Mouse (Mus musculus) olfactory bulb, adult 2 months (tissue): Measurements from ENCODE around the gene Rer1.

ENCODE experiments used
- CTCF ChIP-seq: fragments of 200-500 bp; IDR thresholded peaks from 2 replicates; pipeline ENCODE4 v1.5.1; 2012; ENCODE audit warnings: low read depth, mild to moderate bottlenecking, low read length, moderate library complexity; ENCODE audit not compliant: insufficient read depth
- POLR2A ChIP-seq: fragments of 200-500 bp; IDR thresholded peaks from 2 replicates; pipeline ENCODE4 v1.6.1; 2012; ENCODE audit warnings: mild to moderate bottlenecking, low read depth, low read length, moderate library complexity; ENCODE audit not compliant: insufficient read depth

DNA sequence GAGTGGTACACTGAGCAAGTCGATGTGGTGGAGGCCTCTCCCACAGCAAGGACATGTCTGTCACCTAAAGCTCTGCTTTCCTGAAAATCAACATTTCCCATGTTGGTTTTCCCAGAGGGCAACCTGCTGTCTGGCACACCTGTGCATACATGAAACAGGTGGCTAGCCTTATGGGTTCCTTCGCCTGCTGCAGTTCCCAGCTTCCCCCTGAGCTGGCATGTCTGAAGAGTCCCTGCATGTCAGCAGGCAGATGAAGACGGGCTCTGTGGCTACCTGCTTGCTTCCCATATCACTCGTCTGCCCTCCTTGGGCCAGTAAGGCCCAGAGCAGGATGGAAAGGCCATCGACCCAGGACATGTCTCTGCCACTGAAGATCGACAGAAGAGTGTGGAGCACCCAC is 11.3 kb upstream of the Rer1 start:
- TF ChIP-seq CTCF (no peak), POLR2A (no peak)
